In genomic region chr17:66123816-66124610, GRCm38 (mm10) we compare ENCODE assay signal across 8 mouse cellular contexts. TPM values are rescaled to one million over a fixed set of nuclear protein-coding genes. Genes with fewer than 3 reads are reported as not detected.
DNase-seq lines count a peak whose midpoint lies in the region; ATAC-seq and TF ChIP-seq lines count a peak whose summit lies in the region.

No protein-coding gene starts in this region.

- no peak for TF ChIP-seq EP300 in heart, postnatal 0 days (IDR thresholded peaks at IDR 0.05; ENCODE audit: low read depth)

- H3K9me3 ChIP-seq in heart, postnatal 0 days (replicated peaks; ENCODE audit: control insufficient read depth, low read length): no peaks in the 10 kb centered on the region
- no peaks in the 10 kb centered on the region for H3K9me3 ChIP-seq in liver, embryonic 16.5 days (replicated peaks; ENCODE audit: control insufficient read depth, low read length)

- peak overlapping the region; percentile 76 for H3K4me2 ChIP-seq in heart, postnatal 0 days (ENCODE audit: low read depth, low read length)
- peak overlapping the region; percentile 89 for H3K4me2 ChIP-seq in liver, embryonic 16.5 days (ENCODE audit: low read depth, low read length)

- peak overlapping the region; percentile 94 for H3K4me3 ChIP-seq in layer of hippocampus, adult 2 months
- peak overlapping the region; percentile 70 for H3K4me3 ChIP-seq in heart, postnatal 0 days (ENCODE audit: low read depth, low read length)
- peak overlapping the region; percentile 91 for H3K4me3 ChIP-seq in liver, embryonic 16.5 days (ENCODE audit: low read depth, low read length)

- TF ChIP-seq CTCF in layer of hippocampus, adult 2 months (conservative IDR thresholded peaks at IDR 0.05): no peak
- TF ChIP-seq CTCF in heart, postnatal 0 days (IDR thresholded peaks at IDR 0.05; ENCODE audit: low read depth): no peak

- DNase-seq in layer of hippocampus, adult 2 months (ENCODE audit: low spot score in 2 of 2): no peak
- no peak for DNase-seq in layer of hippocampus, postnatal 36 days
- DNase-seq in ZHBTc4 (ENCODE audit: low read depth, low spot score): peak; percentile 50
- DNase-seq in heart, postnatal 0 days (ENCODE audit: low spot score): no peak
- DNase-seq in frontal cortex, adult 2 months (ENCODE audit: extremely low spot score in 1 of 2, low spot score in 1 of 2): no peak
- no peak for DNase-seq in gastrocnemius, postnatal 25 days

- peak overlapping the region; percentile 59; the same call in 1 of the 2 replicates for H3K27ac ChIP-seq in layer of hippocampus, adult 2 months
- H3K27ac ChIP-seq in heart, postnatal 0 days (ENCODE audit: low read depth): peak overlapping the region; percentile 70
- H3K27ac ChIP-seq in liver, embryonic 16.5 days (ENCODE audit: low read length): peak overlapping the region; percentile 93

- H3K36me3 ChIP-seq in heart, postnatal 0 days (replicated peaks; ENCODE audit: control insufficient read depth, insufficient read depth, low read length): peaks cover 20% of the 10 kb centered on the region
- peaks cover 9% of the 10 kb centered on the region; the same call in 1 of the 2 replicates for H3K36me3 ChIP-seq in liver, embryonic 16.5 days (ENCODE audit: control insufficient read depth, insufficient read depth)

- H3K9ac ChIP-seq in heart, postnatal 0 days (replicated peaks; ENCODE audit: low read depth, low read length): peak overlapping the region; percentile 49
- H3K9ac ChIP-seq in liver, embryonic 16.5 days (ENCODE audit: low read depth, low read length): peak overlapping the region; percentile 85

- peaks cover 6% of the 10 kb centered on the region for H3K4me1 ChIP-seq in heart, postnatal 0 days (ENCODE audit: control insufficient read depth, insufficient read depth)
- peaks cover 22% of the 10 kb centered on the region for H3K4me1 ChIP-seq in liver, embryonic 16.5 days (ENCODE audit: control insufficient read depth, low read depth, low read length)

- 0 out of 2 replicates have a peak, but pooled peaks have one; percentile 10 for ATAC-seq in heart, postnatal 0 days (ENCODE audit: insufficient read depth, low read depth)
- no peak for ATAC-seq in liver, embryonic 16.5 days (ENCODE audit: low read depth)
- no peak for ATAC-seq in frontal cortex, adult (ENCODE audit: low TSS enrichment)

- no peaks in the 10 kb centered on the region for H3K27me3 ChIP-seq in heart, postnatal 0 days (ENCODE audit: control insufficient read depth, insufficient read depth, low read length)
- no peaks in the 10 kb centered on the region for H3K27me3 ChIP-seq in liver, embryonic 16.5 days (ENCODE audit: control insufficient read depth, insufficient read depth, low read depth, low read length)

- WGBS in heart, postnatal 0 days: 1% methylated on average over 20 of the region's 20 CpGs
- under 1% methylated on average over 20 of the region's 20 CpGs for WGBS in liver, embryonic 16.5 days (ENCODE audit: insufficient replicate concordance)

RNA-seq across cellular contexts. Expression of gene Ddx11, which starts 0.7 kb away (rescaled TPM):
- 1 to 10 TPM; 1.1 to 1.5 TPM for total RNA-seq in layer of hippocampus, adult 2 months (2021)
- total RNA-seq in layer of hippocampus, postnatal 36 days (2021): 1 to 10 TPM; 1.1 to 1.9 TPM
- total RNA-seq in heart, postnatal 0 days (2014; rRNA removed; ENCODE audit: low replicate concordance): 8.2 and 11.5 TPM in 2 replicates
- polyA plus RNA-seq in heart, postnatal 0 days (2015; fragmentation: Nextera tagmentation; extraction: Ambion mirVana): 3.5 and 4.2 TPM in 2 replicates
- polyA plus RNA-seq in liver, embryonic 16.5 days (2015; fragmentation: Nextera tagmentation; extraction: Ambion mirVana): 5.8 and 6.3 TPM in 2 replicates
- 2.5 and 3.6 TPM in 2 replicates for polyA plus RNA-seq in frontal cortex, adult 2 months (2012; rRNA removed)
- total RNA-seq in gastrocnemius, postnatal 25 days (2021): under 1 TPM; 0.38 to 0.48 TPM

RNA-seq across cellular contexts. Expression of gene Washc1, which starts 12.7 kb away (rescaled TPM):
- total RNA-seq in layer of hippocampus, adult 2 months (2021): 10 to 100 TPM; 44.2 to 48.1 TPM
- total RNA-seq in layer of hippocampus, postnatal 36 days (2021): 10 to 100 TPM; 38.2 to 39.1 TPM
- 31.7 and 38.3 TPM in 2 replicates for total RNA-seq in heart, postnatal 0 days (2014; rRNA removed; ENCODE audit: low replicate concordance)
- 28.3 and 31.5 TPM in 2 replicates for polyA plus RNA-seq in heart, postnatal 0 days (2015; fragmentation: Nextera tagmentation; extraction: Ambion mirVana)
- polyA plus RNA-seq in liver, embryonic 16.5 days (2015; fragmentation: Nextera tagmentation; extraction: Ambion mirVana): 14.0 and 14.8 TPM in 2 replicates
- 43.2 and 46.6 TPM in 2 replicates for polyA plus RNA-seq in frontal cortex, adult 2 months (2012; rRNA removed)
- 10 to 100 TPM; 12.8 to 14.1 TPM for total RNA-seq in gastrocnemius, postnatal 25 days (2021)

RNA-seq across cellular contexts. Expression of gene Ndufv2, which starts 22.7 kb away (rescaled TPM):
- total RNA-seq in layer of hippocampus, adult 2 months (2021): 100 to 1,000 TPM; 233 to 261 TPM
- total RNA-seq in layer of hippocampus, postnatal 36 days (2021): 100 to 1,000 TPM; 257 to 261 TPM
- 249 and 285 TPM in 2 replicates for total RNA-seq in heart, postnatal 0 days (2014; rRNA removed; ENCODE audit: low replicate concordance)
- polyA plus RNA-seq in heart, postnatal 0 days (2015; fragmentation: Nextera tagmentation; extraction: Ambion mirVana): 1,231 and 1,304 TPM in 2 replicates
- 193 and 201 TPM in 2 replicates for polyA plus RNA-seq in liver, embryonic 16.5 days (2015; fragmentation: Nextera tagmentation; extraction: Ambion mirVana)
- polyA plus RNA-seq in frontal cortex, adult 2 months (2012; rRNA removed): 181 and 184 TPM in 2 replicates
- total RNA-seq in gastrocnemius, postnatal 25 days (2021): 100 to 1,000 TPM; 731 to 746 TPM

RNA-seq across cellular contexts. Expression of gene Ankrd12, which starts 47.1 kb away (rescaled TPM):
- 100 to 1,000 TPM; 229 to 237 TPM for total RNA-seq in layer of hippocampus, adult 2 months (2021)
- 100 to 1,000 TPM; 186 to 190 TPM for total RNA-seq in layer of hippocampus, postnatal 36 days (2021)
- total RNA-seq in heart, postnatal 0 days (2014; rRNA removed; ENCODE audit: low replicate concordance): 9.8 and 50.7 TPM in 2 replicates
- 18.2 and 19.7 TPM in 2 replicates for polyA plus RNA-seq in heart, postnatal 0 days (2015; fragmentation: Nextera tagmentation; extraction: Ambion mirVana)
- 8.0 and 9.1 TPM in 2 replicates for polyA plus RNA-seq in liver, embryonic 16.5 days (2015; fragmentation: Nextera tagmentation; extraction: Ambion mirVana)
- polyA plus RNA-seq in frontal cortex, adult 2 months (2012; rRNA removed): 24.4 and 26.1 TPM in 2 replicates
- total RNA-seq in gastrocnemius, postnatal 25 days (2021): 10 to 100 TPM in 1 of 2 experiments, 1 to 10 TPM in 1; 9.7 to 13.7 TPM
